Mouse (Mus musculus) stomach, postnatal 0 days (tissue): ENCODE measurements at regions not wholly inside any gene's neighbourhood (a gene's known extent, or its start where the extent isn't known, plus 50 kb on each side); places are given as distances from the start of the nearest gene placed in this dataset.

ENCODE experiments used
- CTCF ChIP-seq: IDR thresholded peaks from 2 replicates; pipeline ENCODE4 v1.5.1; 2016; ENCODE audit warnings: antibody characterized with exemption, low read depth, mild to moderate bottlenecking, moderate library complexity
- EP300 ChIP-seq: optimal IDR thresholded peaks from 2 replicates; pipeline ENCODE3; 2016; ENCODE audit warnings: antibody characterized with exemption

GRCm38 (mm10) chr17:85768341-85768740 is 80.3 kb upstream of the Six2 start:
- TF ChIP-seq CTCF (no peak), EP300 (no peak)
